Mouse (Mus musculus): ENCODE measurements at regions not wholly inside any gene's neighbourhood (a gene's known extent, or its start where the extent isn't known, plus 50 kb on each side); places are given as distances from the start of the nearest gene placed in this dataset.
A peak's percentile ranks its signal among the peaks of the same experiment; 100 is the strongest.

DNA sequence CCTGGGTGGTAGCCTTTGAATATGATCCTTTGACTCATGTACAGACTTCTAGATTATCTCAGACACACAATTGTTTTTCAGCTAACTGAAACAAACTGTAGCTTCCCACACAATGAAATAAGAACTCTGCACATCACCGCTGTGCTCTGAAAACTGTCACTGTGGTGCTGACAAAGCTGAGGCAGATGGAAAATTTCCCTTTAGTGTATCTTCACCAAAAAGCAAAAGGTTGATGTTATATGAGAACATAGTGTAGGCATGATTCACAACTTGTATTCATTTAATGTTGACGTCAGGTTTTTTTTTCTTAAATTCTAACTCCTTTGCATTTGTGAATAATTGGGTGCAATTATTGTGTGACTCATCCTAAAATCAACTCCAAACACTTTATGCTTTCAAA, 264.1 kb upstream of the Actbl2 start:
- no peak for DNase-seq (ENCODE audit: low spot score in 2 of 2)

- no peak for DNase-seq (ENCODE audit: low spot score in 2 of 2)
These were observed 263.7 kb upstream of the Actbl2 start for GRCm38 (mm10) chr13:110991121-110991520.

DNA sequence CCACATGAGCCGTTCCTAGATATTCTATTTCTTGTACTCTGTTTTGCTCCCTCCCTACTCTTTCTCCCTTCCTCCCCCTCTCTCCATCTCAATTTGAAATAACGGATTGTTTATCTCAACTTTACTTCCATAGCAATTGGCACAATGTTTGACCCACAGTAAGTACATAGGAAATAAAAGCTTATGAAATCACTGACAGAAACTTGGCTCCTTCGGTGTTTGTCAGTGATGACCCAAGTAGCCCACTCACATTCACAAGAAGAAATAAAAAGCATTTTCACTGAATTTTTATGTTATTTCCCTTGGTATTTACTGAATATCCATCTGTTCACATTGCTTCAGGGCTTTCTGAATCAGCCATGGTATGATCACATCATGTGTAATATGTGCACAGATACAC, 260.2 kb upstream of the Actbl2 start:
- no peak for DNase-seq (ENCODE audit: low spot score in 2 of 2)

GRCm38 (mm10) chr13:111002670-111003069, 252.1 kb upstream of the Actbl2 start:
- no peak for DNase-seq (ENCODE audit: low spot score in 2 of 2)

- DNase-seq (ENCODE audit: low spot score in 2 of 2), result no peak
These were observed 240.7 kb upstream of the Actbl2 start for GRCm38 (mm10) chr13:111014142-111014541.

DNA sequence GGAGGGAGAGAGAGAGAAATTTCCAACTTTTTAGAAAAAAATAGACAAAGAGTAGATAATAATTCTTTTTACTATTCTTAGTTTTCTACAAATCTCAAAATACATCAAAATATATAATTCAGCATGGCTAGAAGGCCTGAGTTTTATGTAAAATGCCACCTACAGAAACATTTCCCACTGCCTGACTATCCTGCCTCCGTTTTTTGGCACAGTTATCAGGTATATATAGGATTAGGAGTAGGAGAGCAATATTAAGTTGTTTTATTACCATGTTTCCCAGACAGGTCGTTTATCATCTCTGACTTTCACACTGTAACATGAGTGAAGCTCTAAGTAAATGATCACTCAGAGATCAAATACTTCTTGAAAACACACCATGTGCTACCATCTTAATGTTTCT, 224.7 kb upstream of the Actbl2 start:
- DNase-seq (ENCODE audit: low spot score in 2 of 2), result no peak

- no peak for DNase-seq (ENCODE audit: low spot score in 2 of 2)
These were observed 223.2 kb upstream of the Actbl2 start for GRCm38 (mm10) chr13:111031633-111032032.

GRCm38 (mm10) chr13:111043637-111044036, 211.2 kb upstream of the Actbl2 start:
- no peak for DNase-seq (ENCODE audit: low spot score in 2 of 2)

GRCm38 (mm10) chr13:111044328-111045002, 210.3 kb upstream of the Actbl2 start:
- DNase-seq (ENCODE audit: low spot score in 2 of 2), result peak; percentile 66 to 84

DNA sequence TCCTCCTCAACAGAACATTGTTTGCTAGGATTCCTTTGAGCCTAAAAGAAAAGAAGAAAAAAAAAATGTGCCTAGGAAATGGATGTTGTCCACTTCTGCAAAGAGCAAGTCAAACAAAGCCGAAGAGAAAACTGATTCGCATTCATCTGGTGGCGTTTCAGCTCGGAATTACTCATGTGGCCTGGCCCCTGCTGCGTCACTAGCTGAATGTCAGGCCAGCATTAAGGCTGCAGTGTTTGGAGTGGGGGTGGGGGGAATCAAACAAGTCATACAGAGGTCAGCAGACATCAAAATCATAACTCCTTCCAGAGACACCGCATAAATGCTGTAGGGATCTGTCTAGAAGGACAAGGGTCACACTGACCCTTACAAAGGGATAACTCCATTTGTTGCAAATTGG, 204.7 kb upstream of the Actbl2 start:
- DNase-seq (ENCODE audit: low spot score in 2 of 2), result peak in 1 of 2 experiments; percentile 22

DNA sequence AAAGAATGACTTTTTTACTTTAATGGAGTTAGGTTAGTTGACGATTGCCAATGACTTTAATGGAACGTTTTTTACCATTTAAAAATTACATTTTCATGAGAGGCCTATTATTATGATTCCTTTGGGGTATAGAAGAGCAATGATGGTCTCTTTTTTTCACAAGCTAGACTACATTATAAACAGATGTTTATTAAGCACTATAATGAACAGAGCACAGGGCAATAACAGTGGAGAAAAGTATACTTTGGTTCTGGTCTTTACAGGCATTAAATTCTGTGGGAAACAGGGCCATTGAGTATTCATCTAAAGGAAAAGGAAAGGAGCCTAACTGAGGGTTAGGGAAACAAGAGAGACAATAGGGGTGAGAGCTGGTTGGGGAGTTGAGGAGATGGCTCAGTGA, 199.0 kb upstream of the Actbl2 start:
- no peak for DNase-seq (ENCODE audit: low spot score in 2 of 2)

DNA sequence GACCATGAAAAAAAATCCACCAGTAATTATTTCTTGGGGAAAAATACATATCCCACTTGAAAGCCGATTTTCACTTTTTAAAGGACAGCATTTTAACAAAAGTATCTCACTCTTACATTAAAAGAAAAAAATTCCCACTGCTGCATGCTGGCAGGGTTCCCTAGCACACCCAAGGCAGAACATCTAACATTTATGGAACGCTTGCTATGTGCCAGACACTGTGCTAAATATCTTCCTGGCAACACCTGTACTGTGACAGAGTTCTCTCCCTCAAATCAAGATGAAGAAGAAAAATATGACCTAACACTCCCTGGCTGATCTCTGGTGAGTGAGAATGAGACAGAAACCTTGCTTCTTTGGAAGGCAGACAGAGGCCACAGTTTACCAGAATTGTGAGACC, 167.1 kb upstream of the Actbl2 start:
- peak in 1 of 2 experiments; percentile 24 for DNase-seq (ENCODE audit: low spot score in 2 of 2)

GRCm38 (mm10) chr13:111096071-111096470, 158.7 kb upstream of the Actbl2 start:
- peak; percentile 65 to 80 for DNase-seq (ENCODE audit: low spot score in 2 of 2)

DNA sequence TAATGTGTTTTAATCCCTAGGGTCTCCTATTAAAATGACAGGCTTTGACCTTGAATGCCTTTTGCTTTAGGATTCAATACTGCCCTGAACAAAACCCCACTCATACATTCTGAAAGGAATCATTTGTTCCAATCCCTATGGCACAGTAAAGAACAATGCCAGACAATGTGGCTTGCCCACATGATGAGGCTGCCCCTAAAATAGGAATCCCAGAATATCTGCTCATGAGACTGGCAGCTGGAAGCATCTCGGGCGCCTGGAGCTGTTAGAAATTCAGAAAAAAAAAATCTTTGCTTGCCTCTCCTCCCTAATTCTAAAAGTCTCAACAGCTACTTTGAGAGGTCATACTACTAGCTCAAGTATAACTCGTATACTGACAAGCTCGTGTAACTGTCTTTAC, 157.5 kb upstream of the Actbl2 start:
- DNase-seq (ENCODE audit: low spot score in 2 of 2), result peak; percentile 44 to 66

DNA sequence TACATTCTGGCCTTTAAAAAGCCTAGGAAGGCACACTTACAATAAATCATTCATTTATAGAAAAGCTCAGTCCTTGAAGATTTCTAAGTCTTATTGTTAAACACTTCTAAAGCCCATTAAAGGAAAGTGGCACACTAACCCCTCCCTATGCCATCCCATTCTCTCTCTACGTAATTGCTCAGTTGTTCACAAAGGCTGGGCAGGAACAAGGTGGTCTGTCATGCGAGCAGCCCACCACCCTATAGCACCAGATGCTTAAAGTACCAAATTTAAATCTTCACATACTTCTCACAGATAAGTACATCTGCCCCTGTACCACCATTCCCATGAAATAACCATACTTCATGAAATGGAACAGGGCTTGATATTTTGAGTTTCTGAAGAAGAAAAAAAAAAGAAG, 156.1 kb upstream of the Actbl2 start:
- DNase-seq (ENCODE audit: low spot score in 2 of 2), result no peak

- DNase-seq (ENCODE audit: low spot score in 2 of 2), result peak; percentile 41 to 52
These were observed 155.6 kb upstream of the Actbl2 start for GRCm38 (mm10) chr13:111099252-111099651.

DNA sequence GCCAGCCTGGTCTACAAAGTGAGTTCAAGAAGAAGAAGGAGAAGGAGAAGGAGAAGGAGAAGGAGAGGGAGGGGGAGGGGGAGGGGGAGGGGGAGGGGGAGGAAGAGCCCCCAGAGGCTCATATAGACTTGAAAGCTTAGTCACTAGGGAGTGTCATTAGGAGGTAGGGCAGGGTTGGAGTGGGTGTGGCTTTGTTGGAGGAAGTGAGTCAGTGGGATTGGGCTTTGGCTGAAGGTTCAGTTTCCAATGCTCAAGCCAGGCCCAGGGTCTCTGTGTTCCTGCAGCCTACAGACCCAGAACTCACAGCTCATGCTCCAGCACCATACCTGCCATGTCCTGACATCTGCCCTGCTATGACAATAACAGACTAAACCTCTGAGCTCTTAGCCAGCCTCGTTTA, 154.4 kb upstream of the Actbl2 start:
- DNase-seq (ENCODE audit: low spot score in 2 of 2), result no peak

DNA sequence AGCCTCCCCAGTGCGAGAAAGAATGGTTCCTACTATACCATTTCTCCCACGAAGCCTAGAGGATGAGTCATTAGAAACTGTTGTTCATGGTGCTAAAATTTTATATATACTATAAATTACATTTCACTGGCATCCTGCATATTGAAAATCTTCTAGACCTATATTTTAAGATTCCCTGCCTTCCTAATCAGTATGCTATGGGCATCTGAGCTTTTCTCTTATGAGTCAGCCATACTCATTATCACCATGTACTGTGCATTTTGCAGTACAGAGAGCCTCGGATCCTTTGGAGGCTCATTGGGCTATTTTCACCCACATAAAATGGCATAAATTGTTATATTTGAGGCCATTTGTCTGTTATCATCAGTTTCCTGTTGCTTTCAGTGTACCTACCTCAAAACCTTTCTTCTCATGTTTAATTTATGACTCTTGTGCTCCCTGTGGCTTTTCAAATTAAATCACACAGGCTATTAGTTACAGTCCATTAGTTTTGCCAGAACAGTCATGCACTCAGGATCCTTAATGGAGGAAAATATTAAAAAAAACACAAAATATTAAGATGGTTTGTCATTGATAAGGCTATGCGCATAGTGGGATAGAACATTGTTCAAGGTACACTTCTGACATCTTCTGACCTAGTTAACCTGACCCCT, 150.1 kb upstream of the Actbl2 start:
- DNase-seq (ENCODE audit: low spot score in 2 of 2), result no peak

GRCm38 (mm10) chr13:111131108-111131507, 123.7 kb upstream of the Actbl2 start:
- no peak for DNase-seq (ENCODE audit: low spot score in 2 of 2)

DNA sequence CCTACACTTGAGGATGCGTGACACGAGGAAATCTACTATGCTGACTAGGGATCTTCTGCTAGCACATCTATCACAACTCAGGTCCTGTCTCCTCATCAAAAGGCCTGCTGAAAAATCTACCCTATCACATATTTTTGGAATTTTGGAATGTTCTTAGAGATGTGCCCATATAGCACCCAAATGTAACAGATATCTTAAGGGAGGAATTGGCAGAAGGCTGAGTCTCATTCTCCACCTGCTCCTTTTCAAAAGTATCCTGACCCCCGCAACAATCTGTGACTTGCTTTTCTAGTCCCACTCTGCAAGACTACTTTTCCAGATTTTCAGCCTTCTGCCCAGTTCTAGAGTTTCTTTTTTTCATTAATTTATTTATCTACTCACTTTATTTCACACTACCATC, 118.4 kb upstream of the Actbl2 start:
- no peak for DNase-seq (ENCODE audit: low spot score in 2 of 2)

- no peak for DNase-seq (ENCODE audit: low spot score in 2 of 2)
These were observed 111.9 kb upstream of the Actbl2 start for GRCm38 (mm10) chr13:111142757-111143420.

DNA sequence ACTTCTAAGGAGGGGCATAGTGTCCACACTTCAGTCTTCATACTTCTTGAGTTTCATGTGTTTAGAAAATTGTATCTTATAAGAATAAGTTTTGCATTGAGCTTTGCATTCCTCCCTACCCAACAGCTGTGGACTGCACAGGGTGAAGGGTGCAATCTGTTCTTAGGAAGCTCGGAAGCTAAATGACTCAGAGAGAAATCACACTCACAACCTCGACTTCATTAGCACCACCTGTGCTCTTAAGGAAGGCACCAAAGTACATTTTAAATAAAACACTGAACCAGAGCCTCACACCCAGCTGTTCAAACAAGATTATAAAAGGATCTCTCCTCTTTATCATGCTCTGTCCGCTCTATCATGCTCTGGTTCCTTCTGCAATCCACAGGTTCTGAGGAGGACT, 110.1 kb upstream of the Actbl2 start:
- no peak for DNase-seq (ENCODE audit: low spot score in 2 of 2)

Data from right cerebral cortex, postnatal 10 days (tissue).